In the genomic region with DNA sequence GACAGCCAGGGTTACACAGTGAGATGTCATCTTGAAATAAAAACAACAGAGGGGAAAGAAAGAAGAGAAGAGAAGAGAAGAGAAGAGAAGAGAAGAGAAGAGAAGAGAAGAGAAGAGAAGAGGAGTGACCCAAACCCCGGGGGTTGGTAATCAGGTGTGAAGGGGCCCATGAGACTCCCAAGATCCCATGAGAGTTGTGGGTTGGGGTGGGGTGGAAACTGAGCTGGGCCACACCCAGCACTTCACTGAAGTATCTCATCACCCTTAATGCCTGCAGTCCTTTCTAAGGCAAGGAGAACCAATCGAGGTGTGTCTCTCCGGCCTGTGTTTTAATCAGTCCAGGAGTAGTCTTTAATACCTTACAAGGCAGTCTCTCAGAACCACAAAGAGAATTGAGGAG, we compare ENCODE assay signal across 13 mouse cellular contexts.
"Had no signal": no experiment of that assay in that cellular context is flagged by ENCODE, and none has a peak within 500 bp of the region (broad histone marks: within the 10 kb centered on the region; RNA-seq: fewer than 3 reads in every experiment).

No protein-coding gene starts in this region.

- DNase-seq: kidney, adult 18-20 months; kidney, adult 9 months; layer of hippocampus, postnatal 36 days; liver, postnatal 0 days; right cerebral cortex, adult 18-20 months; right cerebral cortex, postnatal 14 days; right cerebral cortex, postnatal 4 days; thymus, postnatal 25 days had no signal

- H3K4me3 ChIP-seq: left cerebral cortex, adult 2 months; megakaryocyte, embryonic 14.5 days; midbrain, embryonic 10.5 days; midbrain, embryonic 13.5 days had no signal

- H3K27ac ChIP-seq: left cerebral cortex, adult 2 months; liver, embryonic 14.5 days; midbrain, embryonic 10.5 days; midbrain, embryonic 13.5 days had no signal

- H3K9me3 ChIP-seq: midbrain, embryonic 10.5 days; midbrain, embryonic 13.5 days had no signal

- H3K4me1 ChIP-seq: megakaryocyte, embryonic 14.5 days had no signal

- H3K27me3 ChIP-seq: megakaryocyte, embryonic 14.5 days; midbrain, embryonic 13.5 days had no signal

- H3K36me3 ChIP-seq: midbrain, embryonic 10.5 days; midbrain, embryonic 13.5 days had no signal
